Mouse (Mus musculus) forelimb bud, embryonic 11.5 days (tissue): Measurements from ENCODE around the gene 2210016F16Rik.
"Not testable (repeated sequence)": the region's sequence is repeated elsewhere in the genome, so short reads cannot be mapped to it uniquely, and the experiment has no call there.

ENCODE experiments used
- DNase-seq: peaks from one replicate; pipeline ENCODE4 v3.0.0-alpha.2; 2012; ENCODE audit warnings: low read depth, low spot score

Gene 2210016F16Rik

DNA sequence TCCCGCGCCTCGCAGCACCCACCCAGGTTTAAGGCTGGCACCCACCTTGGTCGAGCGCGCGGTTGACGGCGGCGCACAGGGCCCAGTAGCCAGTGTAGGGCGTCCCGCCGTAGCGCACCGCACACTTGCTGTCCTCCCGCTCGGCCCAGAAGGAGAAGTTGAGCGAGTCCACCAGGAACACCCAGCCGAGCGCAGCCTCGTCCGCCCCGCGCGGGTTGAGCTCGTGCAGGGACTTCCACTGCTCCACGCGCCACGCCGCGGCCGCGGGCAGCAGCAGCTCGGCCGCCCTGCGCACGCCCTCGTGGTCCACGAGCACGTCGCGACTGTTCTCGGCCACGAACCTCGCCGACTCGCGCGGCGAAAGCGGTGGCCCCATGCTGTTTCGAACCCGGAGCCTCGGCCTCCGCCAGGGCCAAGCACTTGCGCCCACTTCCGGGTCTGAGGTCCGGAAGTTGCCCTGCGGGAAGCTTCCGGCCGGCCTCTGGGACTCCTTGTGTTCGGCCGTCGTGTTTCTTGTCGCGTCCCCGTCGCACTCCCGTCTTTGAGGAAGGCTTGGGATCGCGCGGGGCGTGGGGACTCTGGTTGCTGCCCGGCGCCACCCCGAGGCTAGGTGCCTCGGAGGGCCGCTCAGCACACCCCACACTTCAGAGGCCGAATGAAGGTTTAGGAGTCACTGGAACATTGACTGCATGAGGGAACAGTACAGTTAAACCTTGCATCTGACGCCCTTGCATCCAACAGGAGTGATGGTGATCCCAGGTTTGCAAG, at the start of gene 2210016F16Rik:
TSS of gene 2210016F16Rik (minus strand) at position 447 of the 768 bp plus-strand sequence.
- DNase-seq: peak; percentile 59

DNA sequence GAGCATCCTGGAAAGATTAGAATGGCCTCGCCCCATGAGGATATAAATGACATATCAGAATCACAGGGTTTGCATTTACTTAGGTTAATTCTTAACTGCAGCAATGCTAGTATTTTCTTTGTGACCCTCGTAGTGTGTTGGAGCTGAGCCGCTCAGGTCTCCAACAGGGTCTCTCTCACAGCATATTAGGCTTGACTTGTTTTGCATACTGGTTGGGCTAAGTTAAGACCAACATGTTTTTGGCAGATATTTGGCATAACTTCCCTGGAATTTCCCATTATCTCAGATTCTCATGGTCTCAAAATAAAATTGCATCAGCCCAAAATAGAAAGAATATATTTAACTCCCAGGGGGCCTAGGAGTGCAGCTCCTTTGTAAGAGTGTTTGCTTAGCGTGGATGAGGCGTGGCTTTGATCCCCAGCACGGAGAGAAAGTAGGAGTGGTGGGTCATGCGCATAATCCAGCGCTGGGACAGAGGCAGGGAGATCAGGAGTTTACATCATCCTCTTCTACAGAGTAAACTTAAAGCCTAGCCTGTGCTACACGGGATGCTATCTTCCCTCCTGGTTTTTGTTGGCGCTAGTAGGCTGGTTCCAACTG, 38.1 kb upstream of the 2210016F16Rik start:
- no peak for DNase-seq

DNA sequence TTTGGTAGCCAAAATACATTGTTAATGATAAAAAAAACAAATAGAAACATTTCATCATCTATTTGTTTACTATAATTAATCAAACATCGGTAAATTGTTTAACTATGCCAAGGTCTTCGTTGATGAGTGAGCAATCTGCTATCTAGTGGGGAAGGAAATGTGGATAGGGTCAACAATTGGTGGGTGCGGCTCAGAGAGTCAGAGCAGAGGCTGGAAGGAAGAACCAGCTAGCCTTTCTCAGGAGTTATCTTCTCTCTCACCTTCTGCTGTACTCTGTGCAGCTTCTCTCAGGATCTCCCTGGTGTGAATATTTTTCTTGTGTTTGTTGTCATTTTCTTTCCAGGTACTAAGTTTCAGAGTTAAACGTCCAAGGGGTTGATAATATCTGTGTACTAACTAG, 37.2 kb upstream of the 2210016F16Rik start:
- DNase-seq: no peak

DNA sequence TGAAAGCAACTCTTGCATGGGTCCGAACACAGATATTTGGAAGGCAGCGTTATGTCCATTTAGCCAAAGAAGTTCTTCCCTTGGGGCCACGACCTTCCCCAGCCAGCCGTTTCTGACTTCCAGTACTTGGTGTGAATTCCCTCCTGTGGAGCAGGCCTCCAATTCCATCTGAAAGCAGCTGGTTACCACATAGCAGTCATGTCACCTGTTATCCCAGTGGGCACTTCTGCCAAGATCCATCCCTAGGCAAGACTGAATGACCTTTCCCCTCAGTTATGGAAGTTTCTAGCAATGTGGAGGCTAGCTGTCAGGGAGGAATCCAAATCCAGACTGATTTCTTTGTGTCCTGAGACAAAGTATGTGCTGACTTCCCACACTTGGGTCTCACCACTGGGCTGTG, 36.0 kb upstream of the 2210016F16Rik start:
- no peak for DNase-seq

DNA sequence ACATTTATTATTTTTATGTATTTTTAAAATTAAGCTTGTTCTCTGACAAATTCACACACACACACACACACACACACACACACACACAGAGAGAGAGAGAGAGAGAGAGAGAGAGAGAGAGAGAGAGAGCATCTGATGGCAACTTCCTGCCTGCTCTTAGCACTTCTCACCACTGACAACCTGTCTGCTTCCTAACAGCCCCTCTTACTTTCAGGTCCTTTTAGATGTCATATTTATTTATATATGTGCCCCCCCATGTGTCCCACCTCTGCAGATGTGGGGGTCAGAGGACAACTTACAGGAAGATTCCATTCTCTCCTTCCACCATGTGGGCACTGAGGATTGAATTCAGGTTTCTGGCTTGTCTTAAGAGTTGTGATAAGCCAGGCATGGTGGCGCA, 34.2 kb upstream of the 2210016F16Rik start:
- no peak for DNase-seq

DNA sequence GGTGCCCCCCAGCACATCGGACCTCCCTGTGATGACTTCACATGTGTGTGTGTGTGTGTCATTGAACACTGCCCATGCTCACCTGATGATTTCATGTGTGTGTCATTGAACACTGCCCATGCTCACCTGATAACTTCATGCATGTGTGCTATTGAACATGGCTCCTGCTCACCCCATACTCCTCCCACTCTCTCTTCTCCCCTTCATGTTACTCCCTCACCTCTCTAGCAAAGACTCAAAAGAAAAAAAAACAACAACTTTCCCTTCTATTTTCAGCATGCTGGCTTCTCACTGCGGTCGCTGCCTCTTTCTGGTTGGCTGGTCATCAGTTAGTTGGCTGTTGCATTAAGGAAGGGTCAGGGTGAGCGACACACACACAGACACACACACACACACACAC, 33.6 kb upstream of the 2210016F16Rik start:
- no peak for DNase-seq

DNA sequence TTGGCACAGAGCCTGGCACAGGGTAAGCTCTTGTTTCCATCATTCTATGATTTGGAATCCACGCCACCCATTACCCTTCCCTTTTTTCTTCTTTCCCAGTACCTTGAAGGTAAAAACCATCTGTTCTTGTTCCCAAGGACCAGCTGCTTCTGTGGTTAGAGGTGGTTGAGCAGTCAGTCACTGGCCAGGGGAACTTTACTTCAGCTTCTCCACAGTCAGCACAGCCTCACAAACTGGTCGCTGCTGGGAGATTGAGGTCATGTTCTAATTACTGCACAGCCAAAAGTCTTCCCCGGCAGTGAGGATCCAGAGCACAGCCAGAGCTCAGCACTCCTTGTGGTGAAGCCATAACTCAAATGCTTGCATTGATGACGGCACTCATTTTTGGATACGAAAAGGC, 30.8 kb upstream of the 2210016F16Rik start:
- no peak for DNase-seq

DNA sequence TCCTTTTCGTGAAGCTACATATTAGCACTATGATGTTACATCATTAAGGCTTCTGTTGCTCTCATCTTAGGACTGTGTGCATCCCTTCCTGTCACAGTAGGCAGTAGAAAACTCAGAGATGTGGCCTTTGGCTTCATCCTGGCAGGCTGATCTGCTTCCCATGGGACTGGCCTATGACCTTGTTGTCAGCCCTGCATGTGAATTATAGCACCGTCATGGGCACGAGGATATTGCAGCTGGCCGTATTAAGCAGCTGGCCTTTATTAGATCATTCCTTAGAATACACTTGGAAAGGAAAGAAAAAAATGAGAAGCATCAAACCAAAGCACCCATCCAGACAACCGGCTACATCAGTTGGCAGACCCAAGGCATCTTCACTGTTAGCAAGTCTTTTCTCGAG, 30.3 kb upstream of the 2210016F16Rik start:
- DNase-seq: no peak

DNA sequence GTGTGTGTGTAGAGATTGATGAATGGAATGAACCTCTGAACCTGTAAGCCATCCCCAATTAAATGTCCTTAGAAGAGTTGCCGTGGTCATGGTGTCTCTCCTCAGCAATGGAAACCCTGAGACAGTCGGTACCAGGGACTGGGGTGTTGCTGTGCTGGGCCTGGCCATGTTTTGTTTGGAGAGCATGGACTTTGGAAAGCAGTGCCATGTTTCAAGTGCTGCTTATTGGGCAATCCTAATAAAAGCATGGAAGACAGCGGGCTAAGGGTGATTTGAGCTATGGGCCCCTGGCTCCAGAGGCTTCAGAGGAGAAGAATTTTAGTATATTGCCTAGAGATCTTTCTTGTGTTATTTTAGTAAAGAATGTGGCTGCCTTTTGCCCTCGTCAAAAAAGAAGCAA, 26.0 kb upstream of the 2210016F16Rik start:
- no peak for DNase-seq

DNA sequence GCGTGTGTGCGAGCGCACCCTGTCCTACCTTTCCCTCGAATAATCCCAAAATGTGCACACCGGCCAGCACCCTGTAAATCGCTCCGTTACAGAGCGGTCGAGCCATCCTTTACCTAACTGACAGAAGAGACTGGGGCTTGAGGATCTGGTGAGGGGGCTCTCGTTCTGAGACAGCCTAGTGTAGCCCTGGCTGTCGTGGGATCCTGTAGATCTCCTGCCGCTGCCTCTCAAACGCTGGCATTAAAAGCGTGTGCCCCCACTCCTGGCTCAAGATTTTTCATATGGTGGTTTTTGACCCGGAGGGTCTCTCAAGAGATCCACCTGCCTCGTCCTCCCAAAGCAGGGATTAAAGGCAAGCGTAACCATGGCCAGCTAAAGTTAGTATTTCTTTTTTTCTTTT, 18.2 kb upstream of the 2210016F16Rik start, which contains the start of gene Hnrnpk:
TSS of gene Hnrnpk (minus strand) at position 101 of the 400 bp plus-strand sequence.
- DNase-seq: not testable (repeated sequence)

DNA sequence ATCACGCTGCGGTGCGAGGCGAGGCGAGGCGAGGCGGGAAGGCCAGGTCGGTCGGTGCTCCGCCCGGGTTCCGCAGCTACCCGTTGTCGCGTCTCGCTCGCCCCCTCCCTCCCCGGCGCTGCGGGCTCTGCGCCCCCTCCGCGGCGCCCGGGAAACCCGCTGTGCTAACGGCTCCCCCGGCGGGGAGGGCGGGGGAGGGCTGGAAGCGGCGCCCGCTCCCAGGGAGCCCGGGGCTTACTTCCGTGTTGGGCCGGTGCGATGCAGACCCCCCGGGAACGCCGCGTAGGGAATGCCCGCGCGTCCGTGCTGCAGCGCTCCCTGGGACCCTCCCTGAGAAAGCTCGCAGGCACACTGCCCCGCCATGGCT, 17.7 kb upstream of the 2210016F16Rik start:
- no peak for DNase-seq

DNA sequence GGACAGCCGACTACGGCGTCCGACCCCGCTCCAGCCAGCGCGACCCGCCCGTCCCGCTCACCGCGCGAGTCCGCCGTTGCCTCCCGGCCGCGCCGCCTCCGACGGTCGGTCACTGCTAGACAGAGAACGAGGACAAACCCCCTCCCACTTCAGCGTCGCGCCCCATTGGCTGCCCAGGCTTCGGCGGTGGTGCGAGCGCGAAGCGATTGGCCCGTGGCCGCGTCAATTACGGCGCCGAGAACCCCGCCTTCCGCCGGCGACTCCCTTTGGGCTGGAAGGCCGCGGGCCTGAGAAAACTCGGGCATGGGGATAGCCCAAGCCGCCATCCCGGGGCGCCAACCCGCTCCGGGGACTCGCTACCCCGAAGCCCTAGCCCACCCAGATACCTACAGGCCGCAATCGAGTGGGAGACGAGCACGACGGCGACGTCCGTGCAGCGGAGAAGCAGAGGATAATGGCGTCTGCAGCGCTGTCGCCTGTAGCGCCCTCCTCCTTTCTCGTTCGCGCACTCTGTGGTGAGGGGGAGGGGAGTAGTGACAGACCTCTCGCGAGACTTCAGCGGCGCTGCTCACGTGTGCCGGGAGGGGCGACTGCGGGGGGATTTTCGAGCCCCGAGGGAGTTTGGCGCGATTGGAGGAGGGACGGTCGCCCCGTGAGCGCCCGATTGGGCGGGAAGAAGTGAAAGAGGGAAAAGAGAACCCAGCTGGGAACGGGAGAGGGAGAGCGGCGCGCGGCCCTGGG, 17.1 kb upstream of the 2210016F16Rik start, which contains the start of gene Rmi1:
TSS of gene Rmi1 (plus strand) at position 246 of the 741 bp plus-strand sequence.
- DNase-seq: peak; percentile 99

DNA sequence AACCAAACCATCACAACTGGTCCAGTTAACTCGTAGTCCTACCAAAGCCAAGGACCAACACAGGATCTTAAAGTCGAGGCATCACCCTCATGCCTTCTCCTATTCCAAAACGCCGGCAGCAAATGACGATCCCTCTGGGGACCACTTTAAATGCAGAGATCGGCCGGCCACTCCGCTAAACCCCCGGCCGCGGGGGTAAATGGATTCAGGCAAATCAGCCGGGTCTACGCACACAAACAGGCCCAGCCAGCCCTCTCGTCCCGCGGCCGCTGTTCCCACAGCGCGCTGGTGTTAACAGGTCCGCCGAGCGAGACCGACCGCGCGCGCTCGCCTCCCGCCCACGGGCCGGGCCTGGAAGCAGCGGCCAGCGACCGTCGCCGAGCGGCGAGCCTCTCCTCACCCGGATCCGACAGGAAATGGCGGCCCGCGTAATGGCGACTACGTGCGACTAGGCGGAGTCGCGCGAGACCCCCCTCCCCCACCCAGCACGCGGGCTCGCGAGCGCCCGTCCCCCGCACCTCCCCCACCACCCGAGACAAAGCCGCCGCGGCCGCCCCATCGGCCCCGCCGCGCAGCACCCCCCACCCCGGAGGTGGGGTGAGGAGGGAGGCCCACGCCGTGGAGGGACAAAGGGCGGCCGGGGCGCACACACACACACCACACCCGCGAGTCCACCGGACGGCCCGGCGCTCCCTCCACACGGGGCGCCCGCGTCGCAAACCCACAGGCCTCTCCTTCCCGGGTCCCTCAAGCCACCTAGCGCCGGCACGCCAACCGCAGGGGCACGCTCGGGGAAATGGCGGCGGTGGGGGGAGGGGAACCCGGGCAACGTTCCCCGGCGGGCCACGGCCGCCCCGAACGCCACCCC, 16.3 kb upstream of the 2210016F16Rik start:
- peak; percentile 73 for DNase-seq

DNA sequence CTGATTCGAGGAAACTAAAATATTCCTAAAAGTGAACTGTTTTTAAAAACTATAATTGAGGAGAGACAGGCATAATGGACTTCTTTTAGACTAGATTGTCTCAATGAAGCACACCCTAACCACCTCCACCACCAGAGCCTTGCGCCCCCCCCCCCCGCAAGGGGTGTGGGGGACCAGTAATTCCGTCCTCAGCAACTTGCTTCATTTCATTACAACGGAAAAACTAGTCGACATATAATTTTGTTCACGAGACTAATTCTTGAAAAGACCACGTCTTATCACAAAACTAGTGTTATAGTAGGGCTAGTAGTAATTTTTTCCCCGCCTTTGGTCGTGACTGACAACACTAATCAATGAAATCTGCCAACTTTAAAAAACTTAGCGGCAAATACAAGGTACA, 15.6 kb upstream of the 2210016F16Rik start:
- DNase-seq: no peak

DNA sequence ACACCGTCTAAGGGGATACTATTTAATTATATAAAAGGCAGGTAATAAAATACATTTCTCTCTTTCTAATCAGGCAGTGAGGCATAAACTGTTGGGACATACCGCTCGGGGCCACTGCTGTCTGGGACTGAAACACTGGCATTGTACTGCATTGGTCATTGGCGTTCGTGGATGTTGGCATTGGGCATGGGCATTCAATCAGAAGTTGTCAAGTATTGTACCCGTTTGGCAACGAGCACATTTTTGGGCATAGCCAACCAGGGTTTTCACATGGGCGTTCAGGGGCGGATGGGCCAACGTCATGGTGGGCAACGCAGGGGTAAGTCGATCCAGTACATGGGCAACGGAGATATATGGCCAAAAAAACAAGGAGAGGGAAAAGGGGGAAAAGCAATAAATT, 12.6 kb upstream of the 2210016F16Rik start:
- DNase-seq: no peak

DNA sequence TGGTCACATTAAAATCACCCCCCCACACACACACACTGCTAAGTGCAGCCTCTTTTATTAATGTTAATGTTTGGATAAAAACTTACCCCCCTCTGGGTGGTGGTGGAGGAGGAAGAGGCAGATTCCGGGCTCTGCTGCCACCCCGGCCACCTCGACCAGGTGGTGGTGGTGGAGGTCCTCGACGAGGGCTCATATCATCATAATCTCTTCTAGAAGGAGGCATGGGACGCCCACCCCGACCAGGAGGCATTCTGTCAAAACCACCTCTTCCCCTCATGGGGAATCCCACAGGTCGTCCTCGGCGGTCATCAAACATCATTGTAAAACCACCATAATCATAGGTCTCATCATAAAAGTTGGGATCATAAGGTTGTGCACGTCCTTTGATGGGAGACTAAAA, 9.4 kb upstream of the 2210016F16Rik start:
- DNase-seq: not testable (repeated sequence)

DNA sequence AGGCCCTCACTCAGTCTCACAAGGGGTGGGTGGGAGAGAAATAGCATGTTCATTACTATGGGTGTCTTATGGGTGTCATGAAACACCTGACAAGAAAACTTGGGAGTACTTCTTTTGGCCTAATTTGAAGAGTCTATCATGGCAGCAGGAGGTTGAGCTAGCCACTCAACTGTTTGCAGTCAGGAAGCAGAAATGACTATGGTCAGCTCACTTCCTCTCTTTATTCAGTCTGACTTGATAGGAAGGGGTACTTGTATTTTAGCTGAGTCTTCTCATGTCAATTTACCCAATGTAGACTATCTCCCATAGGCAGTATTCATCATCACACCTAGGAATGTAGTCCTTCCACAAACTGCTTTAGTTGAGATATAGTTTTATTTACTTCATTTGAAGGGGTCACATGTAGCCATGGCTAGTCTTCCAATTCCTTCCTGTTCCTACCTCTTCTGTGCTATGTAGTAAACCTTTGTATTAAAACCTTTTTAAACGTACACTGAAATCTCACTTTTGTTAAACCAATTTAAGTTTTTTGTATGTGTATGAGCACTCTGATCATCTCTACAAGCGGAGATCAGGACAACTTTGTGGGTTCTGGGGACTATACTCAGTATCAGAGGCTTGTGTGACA, 4.4 kb upstream of the 2210016F16Rik start:
- no peak for DNase-seq

DNA sequence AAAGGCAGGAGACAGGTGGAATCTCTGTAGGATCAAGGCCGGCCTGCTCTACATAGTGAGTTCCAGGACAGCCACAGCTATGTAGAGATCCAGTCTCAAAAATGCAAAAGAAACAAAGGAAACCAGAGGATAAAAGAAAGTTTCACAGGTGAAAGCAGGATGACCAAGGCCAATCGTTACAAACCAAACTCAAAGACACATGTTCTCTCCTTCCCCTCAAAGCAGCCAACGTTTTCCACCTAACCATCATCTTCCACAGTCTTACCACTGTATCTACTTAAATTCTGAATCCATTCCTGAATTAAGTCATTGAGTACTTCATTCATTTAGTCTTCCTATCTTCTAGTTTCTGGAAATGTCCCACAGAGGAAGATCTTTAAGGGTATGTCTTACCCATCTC, 3.4 kb upstream of the 2210016F16Rik start:
- DNase-seq: no peak

DNA sequence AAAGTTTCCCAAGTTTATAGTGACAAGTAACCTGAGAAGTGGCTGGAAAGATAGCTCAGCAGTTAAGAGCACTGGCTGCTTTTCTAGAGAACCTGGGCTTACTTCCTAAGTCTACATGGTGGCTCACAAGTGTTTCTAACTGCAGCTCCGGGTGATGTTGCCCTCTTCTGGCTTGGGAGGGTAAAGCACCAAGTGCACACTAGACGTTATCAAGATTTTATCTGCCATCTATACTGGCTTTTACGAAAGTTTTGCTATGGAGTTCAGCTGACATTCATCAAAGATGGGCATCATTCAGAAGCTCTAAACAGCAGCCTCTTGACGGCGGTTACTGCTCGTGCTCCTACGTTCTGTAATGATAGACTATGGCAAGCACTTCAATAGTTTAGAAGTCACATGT, 2.9 kb upstream of the 2210016F16Rik start:
- peak; percentile 81 for DNase-seq

DNA sequence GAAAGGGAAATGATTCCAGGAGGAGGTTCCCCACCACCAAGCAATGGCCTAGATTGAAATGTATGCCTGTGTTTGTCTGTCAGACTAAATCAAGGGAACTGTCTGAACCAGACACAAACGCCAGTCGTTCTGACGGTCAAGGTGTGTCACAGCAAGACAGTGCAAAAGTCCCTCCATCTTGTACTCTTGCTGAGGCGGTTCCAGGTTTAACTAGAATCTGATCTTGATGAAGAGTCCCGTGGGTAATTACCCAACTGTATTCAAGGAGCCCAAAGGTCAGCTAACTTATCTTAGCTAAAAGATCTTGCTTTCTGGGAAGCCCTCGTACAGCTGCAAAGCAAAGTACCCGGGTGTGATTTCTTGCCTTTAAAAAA, 509 bp upstream of the 2210016F16Rik start:
- no peak for DNase-seq

DNA sequence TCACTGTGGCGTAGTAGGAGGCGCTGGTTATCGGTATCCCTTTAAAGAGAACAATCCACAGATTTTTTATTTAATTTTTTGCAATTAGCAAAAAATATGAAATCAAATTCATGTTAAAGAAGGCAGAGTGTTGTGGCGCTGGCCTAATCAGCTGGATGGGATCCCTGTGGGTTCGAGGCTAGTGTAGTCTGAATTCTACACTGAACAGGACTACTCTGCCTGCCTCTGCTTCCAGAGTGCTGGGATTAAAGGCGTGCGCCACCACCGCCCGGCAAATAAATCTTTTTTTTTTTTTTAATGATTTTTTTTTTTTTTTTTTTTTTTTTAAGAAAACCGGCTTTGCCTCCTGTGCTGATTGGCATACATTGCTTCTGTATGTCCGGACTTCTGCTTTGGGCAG, 654 bp downstream of the 2210016F16Rik start:
- DNase-seq: no peak
